Mouse (Mus musculus) thymus, adult 2 months (tissue): ENCODE measurements at regions not wholly inside any gene's neighbourhood (a gene's known extent, or its start where the extent isn't known, plus 50 kb on each side); places are given as distances from the start of the nearest gene placed in this dataset.

Experiments
- CTCF ChIP-seq: fragments of 200-500 bp; IDR thresholded peaks from 2 replicates; pipeline ENCODE4 v1.5.1; 2012; ENCODE audit warnings: mild to moderate bottlenecking, control low read depth, low read length, moderate library complexity, borderline replicate concordance; ENCODE audit not compliant: control insufficient read depth, poor library complexity, insufficient read depth; ENCODE audit errors: extremely low read depth
- POLR2A ChIP-seq: fragments of 200-500 bp; IDR thresholded peaks from 2 replicates; pipeline ENCODE4 v1.6.1; 2012; ENCODE audit warnings: mild to moderate bottlenecking, low read length, control low read depth, moderate library complexity; ENCODE audit not compliant: control insufficient read depth, poor library complexity, insufficient read depth; ENCODE audit errors: extremely low read depth

DNA sequence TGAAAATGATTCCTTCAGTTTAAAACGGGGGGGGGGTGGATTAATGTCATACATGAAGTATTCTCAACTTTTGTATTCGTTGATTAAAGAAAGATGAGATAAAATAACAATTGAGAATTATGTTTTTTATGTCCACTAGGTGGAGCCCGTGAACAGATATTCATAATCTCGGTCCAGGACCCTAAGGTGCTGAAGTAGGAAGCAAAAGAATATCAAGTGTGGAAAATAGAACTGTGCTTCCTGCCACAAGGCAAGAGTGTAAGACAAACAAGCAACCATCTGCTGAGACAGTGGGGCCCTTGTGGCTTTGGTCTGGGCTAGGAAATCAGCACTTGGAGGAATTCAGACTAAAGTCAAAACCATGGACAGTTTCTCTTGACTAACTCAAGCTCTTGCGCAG, 50.9 kb upstream of the Kap start:
- no peak for TF ChIP-seq POLR2A
- TF ChIP-seq CTCF, result no peak
